Mouse (Mus musculus) T-cell, adult 2 months (primary cell): Measurements from ENCODE around the gene Trim2.
A peak's percentile ranks its signal among the peaks of the same experiment; 100 is the strongest.

ENCODE experiments used
- DNase-seq: peaks from one replicate; pipeline ENCODE4 v3.0.0; 2022; ENCODE audit warnings: low spot score

Trim2 gene

DNA sequence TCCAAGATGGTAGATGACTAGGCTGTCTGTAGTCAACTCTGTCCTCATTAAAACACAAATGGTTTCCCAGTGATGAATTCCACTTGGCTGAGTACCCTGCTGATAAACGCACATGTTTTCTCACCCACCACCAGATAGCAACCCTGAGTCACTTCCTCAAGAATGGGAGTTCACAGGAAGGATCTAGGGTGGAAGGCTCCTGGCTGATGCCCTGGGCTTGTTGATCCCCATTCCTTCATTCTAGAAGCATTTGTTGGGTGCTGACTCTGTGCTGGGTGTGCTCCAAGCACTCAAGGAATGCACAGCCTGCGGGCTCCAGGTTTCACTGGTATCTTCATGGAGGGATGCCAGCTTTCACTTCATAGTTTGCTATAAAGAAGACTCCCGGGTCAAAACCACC lies 12.8 kb upstream of the Trim2 start:
- DNase-seq, result no peak

DNA sequence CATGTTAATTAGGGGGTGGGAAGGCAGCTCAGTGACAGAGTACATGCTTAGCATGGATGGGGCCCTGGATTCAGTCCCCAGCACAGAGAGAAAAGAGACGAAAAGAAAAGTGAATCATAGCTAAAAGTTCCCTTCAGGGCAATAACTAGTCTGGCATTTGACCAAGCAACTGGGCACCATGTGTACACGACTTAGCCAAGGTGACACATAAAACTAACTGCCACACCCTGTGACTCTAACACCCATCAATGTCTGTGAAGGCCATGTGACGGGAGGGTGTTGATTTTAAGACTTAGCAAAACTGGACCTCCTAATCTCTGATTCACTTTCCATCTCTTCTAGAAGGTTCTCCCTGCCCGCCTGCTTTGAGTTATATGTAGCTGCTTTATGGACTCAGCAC lies 12.2 kb upstream of the Trim2 start:
- no peak for DNase-seq

DNA sequence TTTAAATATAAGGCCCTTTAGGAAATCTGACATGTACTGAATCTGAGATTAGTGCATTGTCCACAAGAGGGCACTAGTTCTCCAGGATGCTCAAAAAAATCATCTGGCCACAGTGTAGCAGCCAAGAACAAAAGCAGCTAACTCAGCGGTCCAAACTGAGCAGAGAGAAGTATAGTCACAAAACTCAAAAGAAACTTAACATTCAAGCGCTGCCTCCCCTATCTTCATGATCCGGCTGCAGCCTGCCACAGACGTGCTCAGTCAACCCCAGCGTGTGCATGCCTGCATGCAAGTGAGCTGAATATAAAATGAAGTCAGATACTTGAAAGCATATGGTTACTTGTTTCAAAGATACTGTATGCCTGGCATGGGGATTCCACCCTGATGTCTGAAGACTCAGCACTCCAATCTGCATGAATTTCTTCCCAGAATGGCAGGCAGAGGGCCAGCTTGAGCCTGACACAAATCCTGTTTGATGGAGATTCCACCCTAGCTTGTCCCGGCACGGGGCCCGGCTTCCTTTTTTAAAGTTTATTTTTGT lies 8.0 kb upstream of the Trim2 start:
- peak; percentile 42 for DNase-seq

- DNase-seq, result no peak
Observed at GRCm38 (mm10) chr3:84313801-84314541, 7.3 kb upstream of the Trim2 start.

DNA sequence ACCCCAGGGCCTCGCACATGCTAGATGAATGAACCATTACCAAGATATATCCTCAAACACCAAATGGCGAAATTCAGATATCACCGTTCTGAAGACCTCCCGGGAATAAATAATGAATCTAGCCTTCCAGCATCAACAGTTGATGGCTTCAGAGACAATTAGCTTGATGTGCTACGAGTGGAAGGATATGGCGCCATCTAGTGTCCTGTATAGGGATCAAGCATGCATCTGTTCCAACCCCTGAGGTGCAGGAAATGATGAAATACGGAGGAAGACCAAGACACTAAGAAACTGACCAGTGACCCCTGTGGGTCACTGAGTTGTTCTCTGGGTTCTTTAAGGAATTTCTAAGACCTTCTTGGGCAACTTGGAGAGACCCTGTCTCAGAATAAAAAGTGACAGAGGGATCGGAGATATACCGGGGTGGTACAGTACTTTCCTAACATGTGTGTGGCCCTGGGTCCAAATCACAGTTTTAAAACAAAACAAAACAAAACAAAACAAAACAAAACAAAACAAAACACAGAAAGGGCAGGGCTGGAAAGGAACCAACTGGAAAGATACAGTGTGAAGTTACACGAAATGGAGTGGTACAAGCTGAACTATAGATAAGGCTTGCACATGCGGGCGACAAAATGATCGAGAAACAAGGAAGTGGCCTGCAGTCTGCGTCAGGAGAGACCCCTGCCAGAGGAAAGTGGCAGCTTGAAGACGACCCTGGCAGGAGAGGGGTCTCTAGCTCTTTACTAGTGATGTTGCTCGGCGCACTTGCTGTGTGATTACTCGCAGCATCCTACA lies 6.5 kb upstream of the Trim2 start:
- DNase-seq, result peak; percentile 56

GRCm38 (mm10) chr3:84312326-84312725 lies 5.6 kb upstream of the Trim2 start:
- DNase-seq, result no peak

DNA sequence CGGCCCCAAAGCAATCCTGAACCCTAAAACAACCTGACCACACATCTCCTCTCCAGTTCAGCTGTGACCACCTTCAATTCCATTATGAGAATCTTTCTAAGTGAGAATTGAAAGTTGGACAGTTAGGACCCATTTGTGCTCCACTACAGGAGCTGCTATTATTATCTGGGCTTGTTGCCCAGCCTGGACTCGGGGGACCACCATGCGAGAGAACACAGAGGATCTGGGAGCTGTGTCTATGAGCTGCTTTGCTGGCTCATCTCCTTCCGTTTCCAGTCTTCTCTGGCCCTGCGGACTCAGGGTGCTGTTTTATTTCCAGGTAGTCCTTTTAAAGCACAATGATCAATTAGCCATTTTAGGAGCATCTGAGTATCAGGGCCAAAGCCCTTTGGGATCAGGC lies 839 bp upstream of the Trim2 start:
- DNase-seq, result no peak

GRCm38 (mm10) chr3:84305722-84306510 lies 761 bp downstream of the Trim2 start:
- no peak for DNase-seq

- no peak for DNase-seq
Observed at GRCm38 (mm10) chr3:84305010-84305692, 1.5 kb downstream of the Trim2 start.

DNA sequence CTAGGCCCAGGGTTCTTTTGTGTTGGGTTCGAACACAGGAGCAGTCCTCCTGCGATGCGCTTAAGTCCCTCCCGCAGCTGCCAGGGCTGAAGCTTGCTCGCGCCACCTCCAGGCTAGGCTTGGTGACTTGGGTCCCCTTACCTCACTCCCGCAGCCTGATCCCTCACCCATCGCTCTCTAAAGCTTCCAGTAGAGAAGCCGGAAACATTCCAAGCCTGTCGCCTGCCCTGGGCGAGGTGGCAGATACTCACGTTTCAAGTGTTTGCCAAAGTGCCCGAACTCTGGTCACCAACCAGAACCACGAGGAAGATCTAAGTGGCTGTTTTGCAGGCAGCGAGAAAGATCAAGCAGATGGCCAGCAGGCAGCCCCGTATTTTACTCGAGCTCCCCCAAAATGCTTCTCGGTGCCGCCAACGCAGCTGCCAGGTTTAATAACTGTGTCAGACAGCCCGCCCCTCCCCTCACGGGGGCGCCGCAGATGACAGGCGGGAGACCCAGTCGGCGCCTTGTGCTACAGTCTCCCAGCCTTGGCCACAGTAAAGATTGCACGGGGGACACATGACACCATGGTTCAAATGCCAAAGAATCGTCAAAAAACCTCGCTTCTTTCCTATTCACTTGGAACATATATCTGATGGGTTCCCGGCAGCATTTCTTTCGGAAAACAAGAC lies 2.2 kb downstream of the Trim2 start:
- DNase-seq, result no peak

- DNase-seq, result no peak
Observed at GRCm38 (mm10) chr3:84303395-84303949, 3.2 kb downstream of the Trim2 start.

DNA sequence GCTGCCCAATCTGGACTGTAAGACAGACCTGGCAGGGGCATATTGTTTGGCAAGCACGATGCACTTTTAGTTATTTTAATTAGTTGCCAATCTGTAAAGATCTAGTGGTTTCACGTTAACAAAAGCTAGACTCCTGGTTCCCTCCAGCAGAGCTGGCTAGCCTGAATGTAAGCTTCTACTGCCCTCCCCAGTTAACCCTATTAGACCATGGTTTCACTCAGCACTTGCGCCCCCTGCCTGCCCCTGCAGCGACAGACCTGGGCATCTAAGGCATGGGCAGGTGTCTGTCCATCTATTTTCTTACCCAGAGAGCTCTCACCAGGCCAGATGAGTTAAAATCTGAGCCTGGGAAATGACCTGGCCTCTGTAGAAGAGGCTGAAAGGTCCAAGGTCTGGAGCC lies 4.4 kb downstream of the Trim2 start:
- DNase-seq, result no peak

DNA sequence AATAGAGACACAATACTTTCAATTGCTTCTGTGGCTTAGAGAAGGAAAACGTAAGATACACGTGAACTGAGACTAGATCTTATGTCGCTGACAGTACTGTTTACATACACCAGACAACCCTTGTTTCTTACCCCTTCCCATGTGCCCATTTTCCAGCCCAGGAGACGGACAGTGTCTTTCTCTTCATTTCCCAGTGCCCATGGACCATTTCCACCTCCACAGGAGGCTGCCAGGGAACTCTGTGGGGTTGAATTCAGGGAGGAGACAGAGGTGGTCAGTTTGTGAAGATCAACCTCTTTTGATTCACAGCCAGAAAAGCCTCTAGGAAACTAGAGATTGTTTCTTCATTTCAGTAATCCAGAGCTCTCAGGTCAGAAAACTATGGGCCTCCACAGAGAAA lies 5.0 kb downstream of the Trim2 start:
- DNase-seq, result no peak

DNA sequence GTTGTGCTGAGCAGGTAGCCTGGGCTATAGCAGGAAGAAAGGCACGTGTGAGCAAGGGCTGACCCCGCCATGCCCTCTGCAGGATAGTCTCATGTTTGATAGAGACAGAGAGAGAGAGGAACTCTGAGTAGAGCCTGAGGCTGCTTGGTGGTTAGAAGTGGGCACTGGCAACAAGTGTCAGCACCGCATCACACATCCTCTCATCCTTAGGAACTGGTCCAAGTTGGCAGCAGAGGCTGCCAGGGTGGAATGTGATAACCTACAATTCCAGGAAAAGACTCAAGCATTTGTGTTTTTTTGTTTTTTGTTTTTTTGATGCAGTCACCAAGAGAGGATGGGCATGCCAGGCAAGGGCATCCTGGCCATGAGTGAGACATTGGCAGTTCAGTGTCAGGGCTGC lies 8.5 kb downstream of the Trim2 start:
- no peak for DNase-seq

DNA sequence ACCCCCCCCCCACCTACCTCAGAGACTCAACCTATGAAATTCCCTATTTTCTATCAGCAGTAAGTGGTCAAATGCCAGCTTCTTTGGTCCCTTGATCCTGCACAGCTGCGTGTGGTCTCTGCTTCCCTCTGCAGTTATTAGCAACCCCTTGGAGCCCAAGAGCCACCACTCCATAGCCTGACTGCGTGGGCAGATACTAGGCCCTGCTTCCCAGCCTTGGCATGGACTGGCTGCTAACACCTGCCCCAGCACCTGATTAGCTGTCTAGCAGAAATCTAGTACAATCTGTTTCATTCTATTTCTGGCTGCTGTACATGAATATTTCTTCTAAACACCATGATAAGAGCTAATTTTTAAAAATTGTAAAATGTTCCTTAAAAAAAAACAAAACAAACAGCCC lies 10.0 kb downstream of the Trim2 start:
- no peak for DNase-seq

DNA sequence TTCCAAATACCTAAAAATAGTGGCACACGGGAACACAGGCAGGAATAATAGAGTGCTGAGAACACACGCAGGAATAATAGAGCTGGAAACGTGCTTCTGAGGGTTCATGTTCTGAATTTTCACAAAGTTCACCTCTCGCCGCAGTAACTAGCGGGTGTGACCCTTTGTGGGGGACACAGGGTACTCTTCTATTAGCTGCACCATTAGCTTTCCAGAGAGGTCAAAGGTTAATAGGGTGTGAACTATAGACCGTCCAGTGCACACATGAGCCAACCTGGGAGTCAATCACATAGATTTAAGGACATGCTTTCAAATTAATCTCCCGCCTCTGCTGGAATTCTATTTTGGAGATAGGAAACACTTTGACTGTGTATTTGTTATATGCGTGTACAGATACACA lies 11.9 kb downstream of the Trim2 start:
- DNase-seq, result no peak

- DNase-seq, result no peak
Observed at GRCm38 (mm10) chr3:84293666-84294595, 12.7 kb downstream of the Trim2 start.

DNA sequence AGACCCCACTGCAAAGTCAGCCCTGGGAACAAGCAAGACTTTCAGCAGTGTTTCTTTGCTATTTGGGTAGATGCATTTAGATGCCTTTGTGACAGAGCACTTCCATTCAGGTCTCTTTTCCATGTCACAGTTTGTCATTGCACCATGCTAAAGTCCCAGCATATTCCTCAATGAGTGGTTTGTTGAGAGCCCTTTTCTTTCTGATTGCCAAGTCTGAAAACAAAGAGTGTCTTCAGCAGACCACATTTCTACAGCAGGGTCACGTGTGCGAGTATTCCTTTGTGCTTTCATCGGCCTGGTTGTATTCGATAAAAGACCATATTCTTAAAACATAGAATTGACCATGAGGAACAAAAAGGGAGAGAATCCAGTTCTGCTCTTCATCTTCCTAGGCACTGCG lies 14.4 kb downstream of the Trim2 start:
- DNase-seq, result no peak

GRCm38 (mm10) chr3:84288931-84289330 lies 17.7 kb downstream of the Trim2 start:
- no peak for DNase-seq

DNA sequence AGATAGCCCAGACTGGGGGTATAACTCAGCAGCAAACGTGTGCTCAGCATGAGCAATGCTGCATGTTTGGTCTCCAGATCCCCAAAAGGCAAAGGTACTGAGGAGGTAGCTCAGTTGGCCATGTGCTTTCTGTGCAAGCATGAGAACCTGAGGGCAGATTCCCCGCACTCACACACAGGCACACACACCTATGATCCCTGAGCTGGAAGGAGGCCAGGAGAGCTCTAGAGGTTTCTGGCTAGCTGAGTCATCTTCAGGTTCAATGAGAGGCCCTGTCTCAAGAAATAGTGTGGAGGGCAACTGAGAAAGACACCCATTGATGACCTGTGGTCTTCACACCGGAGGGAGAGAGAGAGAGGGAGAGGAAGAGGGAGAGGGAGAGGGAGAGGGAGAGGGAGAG lies 19.4 kb downstream of the Trim2 start:
- no peak for DNase-seq
